Mouse (Mus musculus): Measurements from ENCODE around the gene Ikbip. TPM values are rescaled to one million over a fixed set of nuclear protein-coding genes. Genes with fewer than 3 reads are reported as not detected.
A peak's percentile ranks its signal among the peaks of the same experiment; 100 is the strongest.

Gene Ikbip
- total RNA-seq, 2 experiments from 2014 or later = 15.4 to 16.4 TPM

GRCm38 (mm10) chr10:91109841-91110240, 27.1 kb downstream of the Ikbip start:
- DNase-seq (ENCODE audit: extremely low spot score in 1 of 2, low spot score in 1 of 2) = no peak

- DNase-seq (ENCODE audit: extremely low spot score in 1 of 2, low spot score in 1 of 2) = no peak
These were observed 34.2 kb downstream of the Ikbip start for GRCm38 (mm10) chr10:91116958-91117357.

GRCm38 (mm10) chr10:91122646-91123045, 39.9 kb downstream of the Ikbip start:
- no peak for DNase-seq (ENCODE audit: extremely low spot score in 1 of 2, low spot score in 1 of 2)

- DNase-seq (ENCODE audit: extremely low spot score in 1 of 2, low spot score in 1 of 2) = no peak
These were observed 40.6 kb downstream of the Ikbip start for GRCm38 (mm10) chr10:91123281-91123827.

- peak; percentile 93 to 94 for DNase-seq (ENCODE audit: extremely low spot score in 1 of 2, low spot score in 1 of 2)
These were observed 41.4 kb downstream of the Ikbip start, which contains the start of gene Slc25a3 for GRCm38 (mm10) chr10:91123828-91124822. TSS of gene Slc25a3 (minus strand) at chr10:91124059.

DNA sequence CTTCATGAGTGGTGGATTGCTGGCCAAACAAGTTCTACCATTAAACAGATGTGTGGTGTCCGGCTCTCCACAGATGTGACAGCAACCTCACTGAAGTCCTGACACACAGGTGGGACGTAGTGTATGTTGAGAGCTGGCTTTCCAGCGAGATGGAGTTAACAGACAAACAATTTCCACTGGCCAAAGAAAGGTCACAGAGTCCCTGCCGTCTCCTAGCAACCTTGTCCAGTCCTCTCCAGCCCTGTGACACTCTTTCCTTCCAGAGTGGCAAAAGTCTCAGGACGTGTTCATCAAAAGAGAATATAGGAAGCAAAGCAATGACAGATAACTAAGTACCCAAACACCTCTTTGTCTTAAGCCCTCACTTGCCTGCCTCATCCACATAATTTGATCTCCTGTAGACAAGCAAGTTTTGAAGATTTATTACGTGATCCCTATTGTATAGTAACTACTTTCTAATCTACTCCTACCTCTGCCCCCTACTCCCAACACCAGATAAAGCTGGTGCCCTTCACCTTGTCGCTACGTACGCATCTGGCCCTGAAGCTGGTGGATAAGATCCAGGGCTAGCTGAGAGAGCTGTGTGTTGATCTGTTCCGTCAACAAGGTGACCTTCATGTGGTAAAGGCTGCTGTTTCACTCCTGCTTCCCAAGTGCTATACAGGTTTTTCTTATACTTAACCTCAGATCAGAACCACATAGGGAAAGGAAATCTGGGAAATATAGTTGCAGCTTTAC, 44.0 kb downstream of the Ikbip start:
- no peak for DNase-seq (ENCODE audit: extremely low spot score in 1 of 2, low spot score in 1 of 2)

- DNase-seq (ENCODE audit: extremely low spot score in 1 of 2, low spot score in 1 of 2) = no peak
These were observed 44.7 kb downstream of the Ikbip start for GRCm38 (mm10) chr10:91127395-91127794.

- DNase-seq (ENCODE audit: extremely low spot score in 1 of 2, low spot score in 1 of 2) = no peak
These were observed 45.9 kb downstream of the Ikbip start for GRCm38 (mm10) chr10:91128551-91129160.

DNA sequence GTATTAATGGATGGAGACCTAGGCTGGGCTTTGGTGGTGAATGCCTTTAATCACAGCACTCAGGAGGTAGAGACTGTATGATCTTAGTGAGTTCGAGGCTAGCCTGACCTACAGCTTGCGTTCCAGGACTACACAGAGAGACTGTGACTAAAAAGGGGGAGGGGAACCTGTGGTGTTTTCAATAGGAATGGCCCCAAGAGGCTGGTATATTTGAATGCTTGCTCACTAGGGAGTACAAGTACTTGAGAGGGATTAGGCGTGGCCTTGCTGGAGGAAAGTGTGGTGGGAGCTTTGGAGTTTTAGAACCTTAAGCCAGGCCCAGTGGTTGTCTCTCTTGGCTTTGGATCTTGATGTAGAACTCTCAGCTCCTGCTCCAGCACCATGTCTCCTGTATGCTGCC, 48.1 kb downstream of the Ikbip start:
- no peak for DNase-seq (ENCODE audit: extremely low spot score in 1 of 2, low spot score in 1 of 2)

DNA sequence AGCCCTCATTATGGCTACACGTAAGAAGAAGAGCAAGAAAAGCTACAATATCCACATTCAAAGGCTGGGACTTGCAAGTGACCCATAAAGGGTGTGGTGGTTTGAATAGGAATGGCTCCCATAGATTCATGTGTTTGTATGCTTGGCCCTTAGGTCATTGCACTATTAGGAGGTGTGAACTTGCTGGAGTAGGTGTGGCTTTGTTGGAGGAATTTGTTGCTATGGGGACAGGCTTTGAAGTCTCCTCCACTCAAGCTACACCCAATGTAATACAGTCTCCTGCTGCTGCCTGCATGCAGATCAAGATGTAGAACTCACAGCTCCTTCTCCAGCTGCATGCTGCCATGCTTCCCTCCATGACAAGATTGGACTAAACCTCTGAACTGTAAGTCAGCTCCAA, 48.8 kb downstream of the Ikbip start:
- DNase-seq (ENCODE audit: extremely low spot score in 1 of 2, low spot score in 1 of 2) = no peak

DNA sequence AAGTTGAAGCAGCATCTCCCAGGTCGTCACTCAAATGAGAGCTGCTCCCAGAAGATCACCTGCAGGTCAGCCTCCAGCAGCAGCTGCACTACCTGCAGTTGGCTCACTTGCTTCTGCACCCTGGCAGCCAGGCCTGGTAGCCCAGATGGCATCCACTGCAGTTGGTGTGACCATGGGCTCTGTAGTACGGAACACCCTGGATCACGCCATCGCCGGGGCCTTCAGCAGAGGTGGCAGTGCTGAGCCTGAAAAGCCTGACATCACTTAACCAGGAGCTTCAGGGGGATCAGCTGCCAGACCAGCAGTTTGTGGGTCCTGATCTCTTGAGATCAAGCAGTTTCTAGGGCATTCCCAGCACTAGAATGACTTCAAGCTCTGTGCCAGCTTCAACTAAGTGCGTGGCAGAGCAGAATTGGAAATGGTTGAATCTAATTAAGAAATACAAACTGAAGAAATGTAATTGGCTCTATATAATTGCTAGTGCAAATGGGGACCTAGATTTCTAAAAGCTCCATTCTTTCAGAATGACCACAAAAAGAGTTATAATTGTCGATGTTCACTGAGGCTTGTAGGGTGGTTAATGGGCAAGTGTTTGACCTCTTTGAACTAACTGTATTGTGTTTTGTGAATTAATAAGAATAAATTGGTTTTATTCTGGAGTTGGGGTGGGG, 52.7 kb downstream of the Ikbip start:
- no peak for DNase-seq (ENCODE audit: extremely low spot score in 1 of 2, low spot score in 1 of 2)

- no peak for DNase-seq (ENCODE audit: extremely low spot score in 1 of 2, low spot score in 1 of 2)
These were observed 54.7 kb downstream of the Ikbip start for GRCm38 (mm10) chr10:91137400-91137799.

- no peak for DNase-seq (ENCODE audit: extremely low spot score in 1 of 2, low spot score in 1 of 2)
These were observed 55.6 kb downstream of the Ikbip start for GRCm38 (mm10) chr10:91138317-91138716.

DNA sequence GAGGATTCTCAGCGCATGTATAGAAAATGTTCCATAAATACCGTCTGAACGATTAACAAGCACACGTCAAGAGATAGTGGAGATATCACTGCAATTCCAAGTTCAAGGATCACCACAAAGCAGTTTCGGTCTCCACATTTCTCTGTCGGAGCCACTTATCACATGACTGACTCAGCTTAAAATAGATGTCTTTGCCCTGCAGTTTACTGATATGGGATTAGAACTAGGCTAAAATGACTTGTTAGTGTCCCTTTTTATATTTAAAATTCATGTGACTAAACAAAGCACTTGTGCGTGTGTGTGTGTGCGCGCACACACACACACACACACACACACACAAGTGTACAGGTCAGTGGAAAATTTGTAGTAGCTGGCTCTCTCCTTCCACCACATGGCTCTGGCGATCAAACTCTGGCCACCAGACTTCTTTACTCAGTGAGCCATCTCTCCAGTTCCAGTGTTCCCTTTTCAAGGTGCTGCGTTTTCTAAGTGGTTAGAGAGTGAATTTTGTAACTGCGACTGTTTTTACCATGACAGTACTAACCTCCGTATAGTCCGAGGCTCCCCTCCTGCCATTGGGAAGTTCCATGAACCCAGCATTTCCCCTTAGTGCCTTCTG, 56.5 kb downstream of the Ikbip start:
- no peak for DNase-seq (ENCODE audit: extremely low spot score in 1 of 2, low spot score in 1 of 2)

- DNase-seq (ENCODE audit: extremely low spot score in 1 of 2, low spot score in 1 of 2) = no peak
These were observed 58.8 kb downstream of the Ikbip start for GRCm38 (mm10) chr10:91141564-91141963.

DNA sequence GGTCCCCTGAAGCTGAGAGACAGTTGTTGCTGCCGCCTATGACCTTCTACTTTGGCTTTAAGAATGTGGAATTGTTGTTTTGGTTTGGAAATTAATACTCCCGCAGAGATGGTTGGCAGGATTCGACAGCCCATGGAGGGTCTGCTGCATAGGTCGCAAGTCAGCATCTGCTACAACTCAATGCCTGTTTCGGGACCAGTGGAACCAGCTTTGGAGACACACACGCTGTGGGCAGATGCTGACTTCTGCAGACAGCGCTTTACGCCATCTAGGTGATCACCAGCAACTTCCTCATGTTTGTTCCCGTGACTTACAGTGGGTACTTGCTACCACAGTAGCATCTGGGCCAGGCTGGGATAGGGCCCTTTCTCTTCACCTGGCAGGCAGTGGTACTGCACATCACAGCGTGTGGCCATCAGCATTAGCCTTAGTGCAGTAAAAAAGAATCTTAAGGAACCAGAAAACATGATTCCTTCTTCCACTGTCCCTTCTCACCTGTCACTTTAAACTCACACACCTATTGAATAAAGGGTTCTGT, 60.0 kb downstream of the Ikbip start:
- DNase-seq (ENCODE audit: extremely low spot score in 1 of 2, low spot score in 1 of 2) = no peak

DNA sequence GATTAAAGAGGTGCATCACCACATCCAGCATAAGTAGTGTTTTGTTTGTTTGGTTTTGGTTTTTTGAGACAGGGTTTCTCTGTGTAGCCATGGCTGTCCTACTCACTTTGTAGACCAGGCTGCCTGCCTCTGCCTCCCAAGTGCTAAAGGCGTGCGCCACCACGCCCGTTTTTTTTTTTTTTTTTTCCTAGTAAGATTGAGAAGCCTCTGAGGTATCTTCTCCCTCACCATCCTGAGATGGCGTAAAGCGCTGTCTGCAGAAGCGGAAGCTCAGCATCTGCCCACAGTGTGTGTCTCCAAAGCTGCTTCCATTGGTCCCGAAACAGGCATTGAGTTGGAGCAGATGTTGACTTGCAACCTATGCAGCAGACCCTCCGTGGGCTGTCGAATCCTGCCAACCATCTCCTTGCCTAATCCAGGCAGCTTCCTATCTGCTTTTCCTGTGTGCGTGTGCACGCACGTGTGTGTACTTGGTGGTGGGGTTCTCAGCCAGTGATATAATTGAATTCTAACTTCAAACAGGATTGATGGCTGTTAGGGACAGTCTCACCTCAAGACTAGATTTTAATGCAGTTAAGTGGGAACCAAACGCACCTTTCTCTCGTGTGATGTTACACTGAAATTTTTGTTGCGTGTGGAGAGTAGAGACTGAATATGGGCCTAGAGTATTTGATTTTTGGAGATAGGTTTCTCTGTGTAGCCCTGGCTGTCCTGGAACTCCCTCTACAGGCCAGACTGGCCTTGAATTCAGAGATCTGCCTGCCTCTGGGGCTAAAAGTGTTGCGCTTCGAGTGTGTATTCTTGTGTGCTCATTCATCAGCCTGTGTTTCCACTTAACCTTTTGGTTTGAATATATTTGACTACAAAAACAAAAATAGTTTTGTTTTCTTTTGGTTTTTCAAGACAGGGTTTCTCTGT, 60.8 kb downstream of the Ikbip start:
- DNase-seq (ENCODE audit: extremely low spot score in 1 of 2, low spot score in 1 of 2) = no peak

- no peak for DNase-seq (ENCODE audit: extremely low spot score in 1 of 2, low spot score in 1 of 2)
These were observed 62.7 kb downstream of the Ikbip start for GRCm38 (mm10) chr10:91145413-91145812.
